Mouse (Mus musculus): ENCODE results near the gene Itga6. TPM values are rescaled to one million over a fixed set of nuclear protein-coding genes. Genes with fewer than 3 reads are reported as not detected.
A peak's percentile ranks its signal among the peaks of the same experiment; 100 is the strongest.

The Itga6 gene
- polyA plus RNA-seq, 1 experiment from 2014 or later, result 5.3 TPM

- Histone ChIP-seq H3K4me2 (ENCODE audit: low read depth, low read length) (no peak overlapping the region), H3K4me3 (ENCODE audit: low read depth, low read length) (no peak overlapping the region), H3K36me3 (ENCODE audit: control insufficient read depth, insufficient read depth) (no peaks in the 10 kb centered on the region), H3K27me3 (ENCODE audit: control insufficient read depth, insufficient read depth, low read depth, low read length) (no peaks in the 10 kb centered on the region), H3K9ac (ENCODE audit: low read depth, low read length) (no peak overlapping the region), H3K4me1 (ENCODE audit: control insufficient read depth, low read depth, low read length) (no peaks in the 10 kb centered on the region; the same call in 1 of the 2 replicates), H3K27ac (ENCODE audit: low read length) (no peak overlapping the region), H3K9me3 (replicated peaks; ENCODE audit: control insufficient read depth, low read length) (no peaks in the 10 kb centered on the region)
- ATAC-seq (ENCODE audit: low read depth), result no peak
- WGBS (ENCODE audit: insufficient replicate concordance), result 35% methylated on average over 3 of the region's 3 CpGs
These were observed 119.6 kb downstream of the Itga6 start for GRCm38 (mm10) chr2:71865022-71865421.

GRCm38 (mm10) chr2:71865935-71866334 lies 120.5 kb downstream of the Itga6 start:
- Histone ChIP-seq H3K27ac (ENCODE audit: low read length) (no peak overlapping the region), H3K9me3 (replicated peaks; ENCODE audit: control insufficient read depth, low read length) (no peaks in the 10 kb centered on the region), H3K4me3 (ENCODE audit: low read depth, low read length) (no peak overlapping the region), H3K4me2 (ENCODE audit: low read depth, low read length) (no peak overlapping the region), H3K36me3 (ENCODE audit: control insufficient read depth, insufficient read depth) (no peaks in the 10 kb centered on the region), H3K4me1 (ENCODE audit: control insufficient read depth, low read depth, low read length) (no peaks in the 10 kb centered on the region; the same call in 1 of the 2 replicates), H3K9ac (ENCODE audit: low read depth, low read length) (no peak overlapping the region), H3K27me3 (ENCODE audit: control insufficient read depth, insufficient read depth, low read depth, low read length) (no peaks in the 10 kb centered on the region)
- WGBS (ENCODE audit: insufficient replicate concordance), result 45% methylated on average over 3 of the region's 3 CpGs
- no peak for ATAC-seq (ENCODE audit: low read depth)

- Histone ChIP-seq H3K4me2 (ENCODE audit: low read depth, low read length) (no peak overlapping the region), H3K36me3 (ENCODE audit: control insufficient read depth, insufficient read depth) (no peaks in the 10 kb centered on the region), H3K27me3 (ENCODE audit: control insufficient read depth, insufficient read depth, low read depth, low read length) (no peaks in the 10 kb centered on the region), H3K4me3 (ENCODE audit: low read depth, low read length) (no peak overlapping the region), H3K9ac (ENCODE audit: low read depth, low read length) (no peak overlapping the region), H3K4me1 (ENCODE audit: control insufficient read depth, low read depth, low read length) (no peaks in the 10 kb centered on the region; the same call in 1 of the 2 replicates), H3K9me3 (replicated peaks; ENCODE audit: control insufficient read depth, low read length) (no peaks in the 10 kb centered on the region), H3K27ac (ENCODE audit: low read length) (0 out of 2 replicates have a peak overlapping the region, but pooled peaks have one; percentile 32)
- WGBS (ENCODE audit: insufficient replicate concordance), result 6% methylated on average over 1 of the region's 1 CpGs
- no peak for ATAC-seq (ENCODE audit: low read depth)
These were observed 121.1 kb downstream of the Itga6 start for GRCm38 (mm10) chr2:71866565-71866964.

- Histone ChIP-seq H3K27ac (ENCODE audit: low read length) (no peak overlapping the region), H3K4me3 (ENCODE audit: low read depth, low read length) (no peak overlapping the region), H3K36me3 (ENCODE audit: control insufficient read depth, insufficient read depth) (no peaks in the 10 kb centered on the region), H3K27me3 (ENCODE audit: control insufficient read depth, insufficient read depth, low read depth, low read length) (no peaks in the 10 kb centered on the region), H3K4me2 (ENCODE audit: low read depth, low read length) (no peak overlapping the region), H3K4me1 (ENCODE audit: control insufficient read depth, low read depth, low read length) (no peaks in the 10 kb centered on the region; the same call in 1 of the 2 replicates), H3K9me3 (replicated peaks; ENCODE audit: control insufficient read depth, low read length) (no peaks in the 10 kb centered on the region), H3K9ac (ENCODE audit: low read depth, low read length) (no peak overlapping the region)
- no peak for ATAC-seq (ENCODE audit: low read depth)
- WGBS (ENCODE audit: insufficient replicate concordance), result 44% methylated on average over 3 of the region's 3 CpGs
These were observed 121.6 kb downstream of the Itga6 start for GRCm38 (mm10) chr2:71867019-71867418.

- 8% methylated on average over 5 of the region's 5 CpGs for WGBS (ENCODE audit: insufficient replicate concordance)
- Histone ChIP-seq H3K9me3 (replicated peaks; ENCODE audit: control insufficient read depth, low read length) (no peaks in the 10 kb centered on the region), H3K27ac (ENCODE audit: low read length) (no peak overlapping the region), H3K36me3 (ENCODE audit: control insufficient read depth, insufficient read depth) (no peaks in the 10 kb centered on the region), H3K9ac (ENCODE audit: low read depth, low read length) (no peak overlapping the region), H3K4me3 (ENCODE audit: low read depth, low read length) (no peak overlapping the region), H3K27me3 (ENCODE audit: control insufficient read depth, insufficient read depth, low read depth, low read length) (no peaks in the 10 kb centered on the region), H3K4me1 (ENCODE audit: control insufficient read depth, low read depth, low read length) (peaks cover 4% of the 10 kb centered on the region), H3K4me2 (ENCODE audit: low read depth, low read length) (no peak overlapping the region)
- ATAC-seq (ENCODE audit: low read depth), result peak; percentile 45; the same call in 1 of the 2 replicates
These were observed 122.1 kb downstream of the Itga6 start for GRCm38 (mm10) chr2:71867480-71867879.

- peaks cover 8% of the 10 kb centered on the region for H3K4me1 ChIP-seq (ENCODE audit: control insufficient read depth, low read depth, low read length)
- no peak overlapping the region for H3K4me2 ChIP-seq (ENCODE audit: low read depth, low read length)
- no peak overlapping the region for H3K27ac ChIP-seq (ENCODE audit: low read length)
- no peak overlapping the region for H3K9ac ChIP-seq (ENCODE audit: low read depth, low read length)
- no peak for ATAC-seq (ENCODE audit: low read depth)
- no peaks in the 10 kb centered on the region for H3K9me3 ChIP-seq (replicated peaks; ENCODE audit: control insufficient read depth, low read length)
- H3K4me3 ChIP-seq (ENCODE audit: low read depth, low read length), result no peak overlapping the region
- H3K27me3 ChIP-seq (ENCODE audit: control insufficient read depth, insufficient read depth, low read depth, low read length), result no peaks in the 10 kb centered on the region
- WGBS (ENCODE audit: insufficient replicate concordance), result 88% methylated on average over 1 of the region's 1 CpGs
- no peaks in the 10 kb centered on the region for H3K36me3 ChIP-seq (ENCODE audit: control insufficient read depth, insufficient read depth)
These were observed 122.8 kb downstream of the Itga6 start for GRCm38 (mm10) chr2:71868256-71868655.

GRCm38 (mm10) chr2:71872141-71872540 lies 126.7 kb downstream of the Itga6 start:
- Histone ChIP-seq H3K4me2 (ENCODE audit: low read depth, low read length) (peak overlapping the region; percentile 82), H3K4me1 (ENCODE audit: control insufficient read depth, low read depth, low read length) (peaks cover 30% of the 10 kb centered on the region), H3K9ac (ENCODE audit: low read depth, low read length) (no peak overlapping the region), H3K9me3 (replicated peaks; ENCODE audit: control insufficient read depth, low read length) (no peaks in the 10 kb centered on the region), H3K36me3 (ENCODE audit: control insufficient read depth, insufficient read depth) (no peaks in the 10 kb centered on the region), H3K27me3 (ENCODE audit: control insufficient read depth, insufficient read depth, low read depth, low read length) (no peaks in the 10 kb centered on the region), H3K4me3 (ENCODE audit: low read depth, low read length) (peak overlapping the region; percentile 94), H3K27ac (ENCODE audit: low read length) (no peak overlapping the region)
- no peak for ATAC-seq (ENCODE audit: low read depth)
- 71% methylated on average over 10 of the region's 10 CpGs for WGBS (ENCODE audit: insufficient replicate concordance)

- Histone ChIP-seq H3K36me3 (ENCODE audit: control insufficient read depth, insufficient read depth) (no peaks in the 10 kb centered on the region), H3K9ac (ENCODE audit: low read depth, low read length) (peak within 1 kb of the TSS; percentile 98), H3K4me2 (ENCODE audit: low read depth, low read length) (peak within 1 kb of the TSS; percentile 95), H3K9me3 (replicated peaks; ENCODE audit: control insufficient read depth, low read length) (no peaks in the 10 kb centered on the region), H3K27ac (ENCODE audit: low read length) (peak within 1 kb of the TSS; percentile 96), H3K4me3 (ENCODE audit: low read depth, low read length) (peak within 1 kb of the TSS; percentile 94), H3K4me1 (ENCODE audit: control insufficient read depth, low read depth, low read length) (peaks cover 37% of the 10 kb centered on the region), H3K27me3 (ENCODE audit: control insufficient read depth, insufficient read depth, low read depth, low read length) (no peaks in the 10 kb centered on the region)
- peak; percentile 95 for ATAC-seq (ENCODE audit: low read depth)
- WGBS (ENCODE audit: insufficient replicate concordance), result under 1% methylated on average over 55 of the region's 55 CpGs
These were observed 127.5 kb downstream of the Itga6 start, which contains the start of gene Pdk1 for GRCm38 (mm10) chr2:71872801-71873443. Gene Pdk1 (plus strand): TSS chr2:71873224.

- Histone ChIP-seq H3K4me3 (ENCODE audit: low read depth, low read length) (peak overlapping the region; percentile 94), H3K4me1 (ENCODE audit: control insufficient read depth, low read depth, low read length) (peaks cover 42% of the 10 kb centered on the region), H3K27ac (ENCODE audit: low read length) (peak overlapping the region; percentile 96), H3K4me2 (ENCODE audit: low read depth, low read length) (peak overlapping the region; percentile 95), H3K9ac (ENCODE audit: low read depth, low read length) (peak overlapping the region; percentile 98), H3K27me3 (ENCODE audit: control insufficient read depth, insufficient read depth, low read depth, low read length) (no peaks in the 10 kb centered on the region), H3K36me3 (ENCODE audit: control insufficient read depth, insufficient read depth) (no peaks in the 10 kb centered on the region), H3K9me3 (replicated peaks; ENCODE audit: control insufficient read depth, low read length) (no peaks in the 10 kb centered on the region)
- WGBS (ENCODE audit: insufficient replicate concordance), result under 1% methylated on average over 50 of the region's 51 CpGs
- peak; percentile 37 for ATAC-seq (ENCODE audit: low read depth)
These were observed 128.3 kb downstream of the Itga6 start for GRCm38 (mm10) chr2:71873474-71874322.
